Mouse (Mus musculus) kidney, adult 2 months (tissue): ENCODE data around the gene Gsta1.

Experiments used
- CTCF ChIP-seq: fragments of 200-500 bp; conservative IDR thresholded peaks from 2 replicates; pipeline ENCODE4 v1.5.1; 2011; ENCODE audit warnings: low read depth, mild to moderate bottlenecking, control low read depth, low read length, moderate library complexity, mixed read lengths; ENCODE audit not compliant: insufficient read depth, insufficient read length
- POLR2A ChIP-seq: fragments of 200-500 bp; IDR thresholded peaks from one replicate; pipeline ENCODE4 v1.6.1; 2011; ENCODE audit warnings: low read depth, low read length, control low read depth

DNA sequence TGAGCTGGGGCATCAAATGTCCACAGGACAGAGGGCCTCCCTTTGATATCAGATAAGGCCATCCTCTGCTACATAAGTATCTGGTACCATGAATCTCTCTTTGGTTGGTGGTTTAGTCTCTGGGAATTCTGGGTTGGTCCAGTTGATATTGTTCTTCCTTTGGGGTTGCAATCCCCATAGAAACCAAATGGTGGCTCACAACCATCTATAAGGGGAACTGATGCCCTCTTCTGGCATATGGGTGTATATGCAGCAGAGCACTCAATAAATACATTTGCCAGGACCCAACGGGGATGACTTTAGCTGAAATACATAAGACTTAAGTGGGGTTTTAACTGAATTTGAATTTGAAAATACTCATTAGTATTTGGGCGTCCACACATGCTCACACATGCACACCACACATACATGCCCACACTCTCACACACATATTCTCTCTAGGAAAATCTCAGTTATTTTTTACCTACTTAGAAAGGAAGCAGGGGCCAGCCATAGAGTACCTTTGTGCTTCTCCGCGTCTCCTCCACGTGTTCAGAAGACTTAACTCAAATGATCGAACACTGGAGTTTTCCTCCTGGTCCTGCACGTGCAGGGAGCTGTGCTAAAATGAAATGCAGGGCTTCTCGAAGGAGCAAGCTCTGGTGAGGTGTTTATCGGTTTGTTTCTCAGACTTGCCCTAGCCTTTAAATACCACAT, 36.4 kb upstream of the Gsta1 start:
- TF ChIP-seq CTCF = 0 out of 2 replicates have a peak, but pooled peaks have one; percentile 18
- TF ChIP-seq POLR2A = no peak
